23 mouse cellular contexts compared by ENCODE assay signal in the genomic region with DNA sequence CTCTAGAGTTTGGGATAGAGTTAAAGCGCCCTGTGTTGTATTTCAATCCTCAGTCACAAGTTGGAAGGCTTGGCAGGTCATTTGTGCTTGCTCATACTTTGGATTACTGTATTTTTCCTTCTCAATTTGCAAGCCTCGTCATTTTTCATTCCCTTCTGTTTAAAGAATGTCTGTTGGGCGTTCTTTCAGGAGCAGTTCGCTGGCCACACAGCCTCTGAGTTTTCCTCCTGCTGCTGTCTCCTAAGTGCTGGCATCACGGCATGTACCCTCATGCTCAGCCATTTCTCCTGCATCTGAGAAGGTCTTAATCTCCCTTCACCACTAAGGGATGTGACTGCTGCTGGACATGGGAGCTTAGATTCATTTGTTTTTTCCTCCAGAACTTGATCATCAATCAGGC.
DNase-seq lines count a peak whose midpoint lies in the region; ATAC-seq and TF ChIP-seq lines count a peak whose summit lies in the region.
"Had no signal": no experiment of that assay in that cellular context is flagged by ENCODE, and none has a peak within 500 bp of the region (broad histone marks: within the 10 kb centered on the region; RNA-seq: fewer than 3 reads in every experiment).

No protein-coding gene starts in this region.

- no peak for TF ChIP-seq CTCF in heart, adult 2 months (IDR thresholded peaks at IDR 0.05)

- no peak overlapping the region for H3K4me3 ChIP-seq in heart, adult 2 months
- no peak overlapping the region for H3K4me3 ChIP-seq in heart, embryonic 12.5 days
- H3K4me3 ChIP-seq: embryonic facial prominence, embryonic 12.5 days; forebrain, embryonic 15.5 days; heart, embryonic 13.5 days; layer of hippocampus, adult 2 months; limb, embryonic 15.5 days; liver, embryonic 15.5 days; myocyte had no signal

- no peak overlapping the region for H3K4me2 ChIP-seq in heart, embryonic 12.5 days
- H3K4me2 ChIP-seq: embryonic facial prominence, embryonic 12.5 days; forebrain, embryonic 15.5 days; heart, embryonic 13.5 days; limb, embryonic 15.5 days; liver, embryonic 15.5 days had no signal

- no peak for TF ChIP-seq EP300 in heart, adult 2 months (IDR thresholded peaks at IDR 0.05; ENCODE audit: insufficient read depth, low read depth, low read length)

- H3K9me3 ChIP-seq in heart, embryonic 12.5 days (replicated peaks) = no peaks in the 10 kb centered on the region
- H3K9me3 ChIP-seq: embryonic facial prominence, embryonic 12.5 days; forebrain, embryonic 15.5 days; heart, embryonic 13.5 days; limb, embryonic 15.5 days; liver, embryonic 15.5 days had no signal

- H3K27me3 ChIP-seq in heart, adult 2 months (ENCODE audit: control insufficient read depth, insufficient read depth, low read length) = no peaks in the 10 kb centered on the region
- no peaks in the 10 kb centered on the region for H3K27me3 ChIP-seq in heart, embryonic 12.5 days (replicated peaks)
- H3K27me3 ChIP-seq: embryonic facial prominence, embryonic 12.5 days; forebrain, embryonic 15.5 days; heart, embryonic 13.5 days; limb, embryonic 15.5 days; liver, embryonic 15.5 days had no signal

- 60% methylated on average over 5 of the region's 5 CpGs for WGBS in heart, adult 2 months
- WGBS in heart, embryonic 12.5 days = 67% methylated on average over 5 of the region's 5 CpGs

- 0 out of 2 replicates have a peak overlapping the region, but pooled peaks have one; percentile 33 for H3K27ac ChIP-seq in heart, adult 2 months
- no peak overlapping the region for H3K27ac ChIP-seq in heart, embryonic 12.5 days (ENCODE audit: poor library complexity, severe bottlenecking)
- H3K27ac ChIP-seq: embryonic facial prominence, embryonic 12.5 days; forebrain, embryonic 15.5 days; heart, embryonic 13.5 days; hindbrain, postnatal 0 days; kidney, postnatal 0 days; layer of hippocampus, adult 2 months; limb, embryonic 15.5 days; liver, embryonic 15.5 days; stomach, postnatal 0 days had no signal

- no peak overlapping the region for H3K9ac ChIP-seq in heart, adult 2 months (ENCODE audit: low read depth, low read length)
- H3K9ac ChIP-seq in heart, embryonic 12.5 days = no peak overlapping the region
- H3K9ac ChIP-seq: embryonic facial prominence, embryonic 12.5 days; forebrain, embryonic 15.5 days; heart, embryonic 13.5 days; limb, embryonic 15.5 days; liver, embryonic 15.5 days had no signal

- intact Hi-C loops in heart, adult 2 months (cut with DNase I) = no loop called here

- no peaks in the 10 kb centered on the region for H3K79me2 ChIP-seq in heart, adult 2 months (replicated peaks; ENCODE audit: control insufficient read depth, insufficient read depth, low read length)

- H3K36me3 ChIP-seq in heart, adult 2 months (ENCODE audit: control insufficient read depth, insufficient read depth, low read length) = no peaks in the 10 kb centered on the region
- no peaks in the 10 kb centered on the region for H3K36me3 ChIP-seq in heart, embryonic 12.5 days
- H3K36me3 ChIP-seq: embryonic facial prominence, embryonic 12.5 days; forebrain, embryonic 15.5 days; heart, embryonic 13.5 days; limb, embryonic 15.5 days; liver, embryonic 15.5 days had no signal

- no peak for TF ChIP-seq POLR2A in heart, adult 2 months (IDR thresholded peaks at IDR 0.05; ENCODE audit: insufficient read depth, low read depth, low read length)

- no peak for ATAC-seq in heart, embryonic 12.5 days (ENCODE audit: insufficient number of reproducible peaks, low FRiP score)
- ATAC-seq: forebrain, embryonic 15.5 days; hindbrain, postnatal 0 days; intestine, postnatal 0 days had no signal

- no peaks in the 10 kb centered on the region; the same call in 1 of the 2 replicates for H3K4me1 ChIP-seq in heart, adult 2 months (ENCODE audit: control insufficient read depth, insufficient read depth, low read length)
- H3K4me1 ChIP-seq in heart, embryonic 12.5 days (replicated peaks) = no peaks in the 10 kb centered on the region
- H3K4me1 ChIP-seq: embryonic facial prominence, embryonic 12.5 days; forebrain, embryonic 15.5 days; heart, embryonic 13.5 days; limb, embryonic 15.5 days; liver, embryonic 15.5 days had no signal

- DNase-seq in heart, adult 2 months = peak in 1 of 2 experiments; percentile 17
- DNase-seq in lung, postnatal 25 days (ENCODE audit: low spot score) = peak; percentile 12
- DNase-seq in lung, adult 18-20 months = no peak
- DNase-seq in gastrocnemius, postnatal 10 days = peak; percentile 14
- DNase-seq in skeletal muscle tissue, adult 2 months (ENCODE audit: low read depth, low spot score) = peak; percentile 79
- DNase-seq in thymus, postnatal 25 days = no peak
- no peak for DNase-seq in natural killer cell, adult 2 months (ENCODE audit: low spot score in 2 of 2)
- DNase-seq: adrenal gland, adult 2 months; B cell, adult 2 months; cerebellum, adult 9-11 months; midbrain, embryonic 14.5 days had no signal

Comparison
In these comparisons a context has a peak if more than half of its experiments do, and no peak if none do; other contexts are left out.
1. DNase-seq: peak in lung, postnatal 25 days (single experiment), gastrocnemius, postnatal 10 days (single experiment) and skeletal muscle tissue, adult 2 months (single experiment); none in lung, adult 18-20 months (0 of 2), thymus, postnatal 25 days (single experiment) and natural killer cell, adult 2 months (0 of 2).